Mouse (Mus musculus): ENCODE results near the gene Gm14322. TPM values are rescaled to one million over a fixed set of nuclear protein-coding genes. Genes with fewer than 3 reads are reported as not detected.
"Not testable (repeated sequence)": the region's sequence is repeated elsewhere in the genome, so short reads cannot be mapped to it uniquely, and the experiment has no call there.

Gene Gm14322
- total RNA-seq (2021) = 10 to 100 TPM; 10.2 to 13.9 TPM

GRCm38 (mm10) chr2:177758941-177759558, at the start of gene Gm14322:
Gm14322 (plus strand) TSS chr2:177759288.
- peak; percentile 46 for DNase-seq

DNA sequence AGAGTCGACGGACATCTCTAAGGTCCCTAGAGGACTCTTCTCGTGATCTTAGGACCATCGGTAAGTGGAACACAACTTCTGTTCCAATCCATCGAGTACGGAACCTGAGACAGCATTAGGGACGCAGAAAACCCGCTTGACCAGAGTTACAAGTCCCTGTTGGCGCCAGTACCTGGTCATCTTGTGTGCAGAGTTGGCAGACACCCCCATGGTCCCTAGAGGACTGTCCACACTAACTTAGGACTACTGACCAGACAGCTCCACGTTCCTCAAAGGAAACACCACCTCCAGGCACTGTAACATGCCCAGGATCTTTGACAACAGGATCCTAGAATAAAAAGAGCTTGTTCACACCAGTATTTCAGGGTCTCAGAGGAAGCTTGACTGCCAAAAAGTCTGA, 17.6 kb upstream of the Gm14322 start:
- DNase-seq = not testable (repeated sequence)

- not testable (repeated sequence) for DNase-seq
Measured at GRCm38 (mm10) chr2:177787351-177787750, 28.3 kb downstream of the Gm14322 start.

- DNase-seq = not testable (repeated sequence)
Measured at GRCm38 (mm10) chr2:177806170-177806569, 47.1 kb downstream of the Gm14322 start.

Other genes starting within 250 kb of the Gm14322 start
- not detected for gene Gm14406, start 181.1 kb upstream of the Gm14322 start, total RNA-seq (2021)
- 10 to 100 TPM; 52.6 to 54.0 TPM for gene Gm14325, start 81.0 kb downstream of the Gm14322 start, total RNA-seq (2021)
- 1 to 10 TPM; 5.6 to 6.7 TPM for gene Gm14327, start 137.8 kb downstream of the Gm14322 start, total RNA-seq (2021)
- gene Zfp972, start 166.3 kb downstream of the Gm14322 start, total RNA-seq (2021) = under 1 TPM in 1 of 2 experiments, not detected in 1; 0.70 TPM
- gene Gm14326, start 198.0 kb downstream of the Gm14322 start, total RNA-seq (2021) = 10 to 100 TPM; 30.0 to 33.5 TPM

Data from heart, postnatal 4 days (tissue).